Mouse (Mus musculus): ENCODE data around the gene Slc25a22. TPM values are rescaled to one million over a fixed set of nuclear protein-coding genes. Genes with fewer than 3 reads are reported as not detected.
"Not testable (repeated sequence)": the region's sequence is repeated elsewhere in the genome, so short reads cannot be mapped to it uniquely, and the experiment has no call there.

Gene Slc25a22
- total and polyA plus RNA-seq, 3 experiments, result 55.8 to 85.8 (median 72.6) TPM

DNA sequence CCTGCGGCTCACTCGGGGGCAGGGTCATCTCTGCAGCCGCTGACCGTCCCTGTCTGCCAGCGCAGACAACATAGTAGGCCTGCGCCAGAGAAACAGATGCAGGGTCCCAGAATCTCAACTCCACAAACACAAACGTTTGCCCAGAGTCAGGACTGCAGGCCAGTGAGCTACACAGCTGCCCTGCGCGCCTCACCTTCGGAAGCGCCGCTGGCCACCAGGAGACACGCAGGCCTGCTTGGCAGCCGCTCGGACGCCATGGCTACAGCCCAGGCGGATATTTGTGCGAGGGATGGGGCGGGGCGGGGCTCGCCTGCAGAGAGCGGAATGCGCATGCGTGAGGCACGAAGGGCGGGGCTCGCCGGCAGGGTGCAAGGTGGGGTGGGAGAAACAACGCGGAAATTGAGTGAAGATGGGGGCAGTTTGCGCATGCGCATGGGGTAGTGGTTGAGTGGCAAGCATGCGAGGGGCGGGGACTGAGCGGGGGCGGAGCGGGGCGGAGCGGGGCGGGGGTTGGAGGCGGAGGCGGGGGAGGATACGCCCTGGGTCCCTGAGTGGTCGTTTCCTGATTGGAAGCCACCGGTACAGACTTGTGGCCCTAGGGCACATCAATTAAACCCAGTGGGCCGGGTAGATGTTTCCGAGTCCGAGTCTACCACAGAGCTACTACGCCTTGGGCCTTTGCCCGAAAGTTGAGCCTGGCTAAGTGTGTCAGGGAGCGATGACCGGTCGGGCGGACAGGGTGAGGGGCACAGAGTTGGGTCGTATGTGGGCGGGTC, 23.7 kb downstream of the Slc25a22 start, which contains the start of gene Gatd1:
Gatd1 (minus strand) TSS at position 328 of the 776 bp plus-strand sequence.
- no peaks in the 10 kb centered on the region for H3K27me3 ChIP-seq (ENCODE audit: control insufficient read depth, insufficient read depth, low read length)
- peak within 1 kb of the TSS; percentile 82 for H3K9ac ChIP-seq (ENCODE audit: low read depth, low read length)
- WGBS, result under 1% methylated on average over 56 of the region's 56 CpGs
- intact Hi-C loops (cut with DNase I), result loop anchor here (1.0 kb wide), 1 partner anchor 18 kb away; no protein-coding TSS in a partner anchor
- no peaks in the 10 kb centered on the region for H3K36me3 ChIP-seq (ENCODE audit: control insufficient read depth, insufficient read depth, low read length)
- peak within 1 kb of the TSS; percentile 76 for H3K4me3 ChIP-seq
- H3K79me2 ChIP-seq (replicated peaks; ENCODE audit: control insufficient read depth, insufficient read depth, low read length), result no peaks in the 10 kb centered on the region
- peaks cover 2% of the 10 kb centered on the region for H3K4me1 ChIP-seq (ENCODE audit: control insufficient read depth, insufficient read depth, low read length)
- H3K27ac ChIP-seq, result peak within 1 kb of the TSS; percentile 96
- peak; percentile 98 to 99 for DNase-seq
- peak; percentile 48; the same call in 1 of the 2 replicates for TF ChIP-seq EP300 (IDR thresholded peaks at IDR 0.05; ENCODE audit: insufficient read depth, low read depth, low read length)
- peak; percentile 50 for TF ChIP-seq CTCF (IDR thresholded peaks at IDR 0.05)
- TF ChIP-seq POLR2A (IDR thresholded peaks at IDR 0.05; ENCODE audit: insufficient read depth, low read depth, low read length), result peak; percentile 85

DNA sequence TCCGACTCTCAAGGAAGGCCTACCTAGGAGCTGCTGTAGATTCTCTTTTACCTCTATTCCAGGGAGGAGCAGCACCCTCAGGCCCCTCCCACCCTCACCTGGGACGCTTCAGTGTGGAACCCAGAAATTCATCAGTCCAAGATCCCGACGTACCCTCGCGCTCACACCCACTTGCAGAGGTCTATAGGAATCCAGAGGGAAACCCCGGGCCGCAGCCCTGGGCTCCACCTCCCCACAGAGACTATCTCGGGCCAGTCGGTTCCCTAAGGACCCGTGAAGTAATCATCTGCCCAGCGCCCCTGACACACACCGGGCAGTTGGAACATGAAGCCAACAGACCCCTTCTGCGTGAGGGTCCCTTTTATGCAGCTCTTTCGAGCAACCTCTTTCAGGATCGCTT, 24.4 kb downstream of the Slc25a22 start:
- H3K27ac ChIP-seq, result peak overlapping the region; percentile 96
- H3K4me3 ChIP-seq, result peak overlapping the region; percentile 68
- no peaks in the 10 kb centered on the region for H3K36me3 ChIP-seq (ENCODE audit: control insufficient read depth, insufficient read depth, low read length)
- intact Hi-C loops (cut with DNase I), result no loop called here
- no peaks in the 10 kb centered on the region for H3K79me2 ChIP-seq (replicated peaks; ENCODE audit: control insufficient read depth, insufficient read depth, low read length)
- H3K27me3 ChIP-seq (ENCODE audit: control insufficient read depth, insufficient read depth, low read length), result no peaks in the 10 kb centered on the region
- DNase-seq, result peak in 1 of 2 experiments; percentile 26
- peaks cover 3% of the 10 kb centered on the region for H3K4me1 ChIP-seq (ENCODE audit: control insufficient read depth, insufficient read depth, low read length)
- TF ChIP-seq EP300 (IDR thresholded peaks at IDR 0.05; ENCODE audit: insufficient read depth, low read depth, low read length) (no peak), CTCF (IDR thresholded peaks at IDR 0.05) (no peak)
- WGBS, result 5% methylated on average over 16 of the region's 16 CpGs
- peak overlapping the region; percentile 82 for H3K9ac ChIP-seq (ENCODE audit: low read depth, low read length)

DNA sequence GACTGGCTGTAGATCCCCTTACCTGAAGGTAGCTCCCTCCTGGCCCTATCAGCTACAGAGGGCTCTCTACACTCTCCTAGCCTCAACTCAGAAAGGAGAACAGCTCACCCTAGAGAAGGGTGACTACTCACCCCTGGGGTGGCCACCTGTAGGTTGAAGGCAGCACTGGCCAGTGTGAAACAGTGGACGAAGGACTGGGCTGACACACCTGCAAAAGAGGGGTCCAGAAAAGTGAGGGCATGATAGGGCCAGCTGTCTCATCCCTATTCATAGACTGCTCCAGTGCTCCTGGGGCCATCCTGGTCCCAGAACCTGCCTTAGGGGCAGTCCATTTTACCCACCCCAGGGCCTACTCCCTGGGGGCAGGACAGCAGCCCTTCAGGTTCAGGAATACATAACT, 26.0 kb downstream of the Slc25a22 start:
- TF ChIP-seq CTCF (IDR thresholded peaks at IDR 0.05) (no peak), EP300 (IDR thresholded peaks at IDR 0.05; ENCODE audit: insufficient read depth, low read depth, low read length) (no peak), POLR2A (IDR thresholded peaks at IDR 0.05; ENCODE audit: insufficient read depth, low read depth, low read length) (no peak)
- no peak overlapping the region for H3K9ac ChIP-seq (ENCODE audit: low read depth, low read length)

DNA sequence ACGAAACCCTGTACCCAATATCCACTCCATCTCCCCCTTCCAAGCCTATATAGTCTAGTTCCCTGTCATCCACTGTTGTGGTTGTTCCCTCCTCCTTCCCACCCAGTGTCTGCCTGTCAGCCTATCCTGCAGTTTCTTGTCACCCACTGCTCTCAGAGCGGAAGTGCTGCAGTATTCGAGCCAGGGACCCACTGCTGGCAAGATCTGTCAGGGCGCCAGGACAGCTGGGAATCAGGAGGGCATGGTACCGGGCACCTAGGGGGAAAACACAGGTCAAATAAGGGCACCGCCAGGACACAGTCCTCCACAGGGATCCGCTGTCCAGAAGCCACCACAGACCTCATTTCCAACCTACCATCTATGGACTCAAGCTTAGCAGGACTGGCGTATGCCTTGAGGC, 27.1 kb downstream of the Slc25a22 start:
- no peaks in the 10 kb centered on the region for H3K79me2 ChIP-seq (replicated peaks; ENCODE audit: control insufficient read depth, insufficient read depth, low read length)
- intact Hi-C loops (cut with DNase I), result no loop called here
- H3K27ac ChIP-seq, result no peak overlapping the region
- 82% methylated on average over 8 of the region's 8 CpGs for WGBS
- H3K4me1 ChIP-seq (ENCODE audit: control insufficient read depth, insufficient read depth, low read length), result peaks cover 3% of the 10 kb centered on the region
- H3K27me3 ChIP-seq (ENCODE audit: control insufficient read depth, insufficient read depth, low read length), result no peaks in the 10 kb centered on the region
- H3K4me3 ChIP-seq, result no peak overlapping the region
- H3K36me3 ChIP-seq (ENCODE audit: control insufficient read depth, insufficient read depth, low read length), result no peaks in the 10 kb centered on the region
- no peak for TF ChIP-seq POLR2A (IDR thresholded peaks at IDR 0.05; ENCODE audit: insufficient read depth, low read depth, low read length)
- TF ChIP-seq EP300 (IDR thresholded peaks at IDR 0.05; ENCODE audit: insufficient read depth, low read depth, low read length), result no peak
- TF ChIP-seq CTCF (IDR thresholded peaks at IDR 0.05), result no peak
- no peak for DNase-seq
- H3K9ac ChIP-seq (ENCODE audit: low read depth, low read length), result no peak overlapping the region

More for the DNA sequence above, 26.0 kb downstream of the Slc25a22 start:
- intact Hi-C loops (cut with DNase I), result no loop called here
- peaks cover 3% of the 10 kb centered on the region for H3K4me1 ChIP-seq (ENCODE audit: control insufficient read depth, insufficient read depth, low read length)
- no peak overlapping the region for H3K27ac ChIP-seq
- H3K27me3 ChIP-seq (ENCODE audit: control insufficient read depth, insufficient read depth, low read length), result no peaks in the 10 kb centered on the region
- DNase-seq, result no peak
- H3K36me3 ChIP-seq (ENCODE audit: control insufficient read depth, insufficient read depth, low read length), result no peaks in the 10 kb centered on the region
- 83% methylated on average over 1 of the region's 1 CpGs for WGBS
- H3K4me3 ChIP-seq, result no peak overlapping the region
- H3K79me2 ChIP-seq (replicated peaks; ENCODE audit: control insufficient read depth, insufficient read depth, low read length), result no peaks in the 10 kb centered on the region

DNA sequence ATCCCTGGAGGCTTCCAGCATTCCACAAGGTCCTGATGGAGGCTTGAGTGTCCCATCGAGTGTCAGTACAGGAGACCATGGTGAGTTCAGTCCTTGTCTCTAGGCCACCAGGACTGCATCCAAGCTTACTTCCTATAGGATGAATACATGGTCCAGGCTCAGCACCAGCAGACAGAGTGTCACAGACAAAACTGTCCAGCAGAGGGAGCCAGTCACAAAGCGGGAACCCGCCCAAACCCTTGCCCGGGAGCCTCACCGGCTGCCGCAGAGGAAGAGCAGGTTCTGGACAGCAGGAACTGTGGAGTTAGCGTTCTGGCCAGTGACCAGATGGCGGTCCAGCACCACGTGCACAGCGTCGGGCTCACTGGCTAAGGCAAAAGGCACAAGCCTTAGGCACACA, 28.9 kb downstream of the Slc25a22 start:
- Histone ChIP-seq H3K36me3 (ENCODE audit: control insufficient read depth, insufficient read depth, low read length) (no peaks in the 10 kb centered on the region), H3K27me3 (ENCODE audit: control insufficient read depth, insufficient read depth, low read length) (no peaks in the 10 kb centered on the region), H3K4me1 (ENCODE audit: control insufficient read depth, insufficient read depth, low read length) (peaks cover 3% of the 10 kb centered on the region), H3K9ac (ENCODE audit: low read depth, low read length) (no peak overlapping the region), H3K27ac (no peak overlapping the region), H3K79me2 (replicated peaks; ENCODE audit: control insufficient read depth, insufficient read depth, low read length) (no peaks in the 10 kb centered on the region), H3K4me3 (no peak overlapping the region)
- peak; percentile 85 to 87 for DNase-seq
- intact Hi-C loops (cut with DNase I), result loop anchor here (1.0 kb wide), 2 partner anchors 28 to 116 kb away; partner anchors contain the start of gene Slc25a22
- 5% methylated on average over 11 of the region's 11 CpGs for WGBS
- TF ChIP-seq EP300 (IDR thresholded peaks at IDR 0.05; ENCODE audit: insufficient read depth, low read depth, low read length) (peak; percentile 74; the same call in 1 of the 2 replicates), CTCF (IDR thresholded peaks at IDR 0.05) (peak; percentile 99), POLR2A (IDR thresholded peaks at IDR 0.05; ENCODE audit: insufficient read depth, low read depth, low read length) (0 out of 2 replicates have a peak, but pooled peaks have one; percentile 24)

DNA sequence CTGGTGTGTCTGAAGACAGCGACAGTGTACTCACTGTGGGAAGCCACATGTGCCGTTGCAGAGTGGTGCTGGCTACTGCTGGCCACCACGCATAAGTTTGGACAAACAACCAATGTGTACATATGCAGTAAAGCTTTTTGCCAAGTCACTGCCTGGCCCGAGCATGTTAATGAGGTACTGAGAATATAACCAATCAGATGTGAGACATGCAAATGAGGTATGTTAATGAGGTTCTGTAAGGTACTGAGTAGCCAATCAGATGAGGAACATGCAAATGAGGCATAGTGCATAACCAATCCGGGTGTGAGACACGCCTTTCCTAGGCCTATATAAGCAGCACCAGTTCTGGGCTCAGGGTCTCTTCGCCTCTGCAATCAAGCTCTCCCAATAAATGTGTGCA, 30.0 kb downstream of the Slc25a22 start:
- H3K27ac ChIP-seq; H3K4me3 ChIP-seq; H3K27me3 ChIP-seq (ENCODE audit: control insufficient read depth, insufficient read depth, low read length); H3K79me2 ChIP-seq (replicated peaks; ENCODE audit: control insufficient read depth, insufficient read depth, low read length); DNase-seq; H3K4me1 ChIP-seq (ENCODE audit: control insufficient read depth, insufficient read depth, low read length); H3K36me3 ChIP-seq (ENCODE audit: control insufficient read depth, insufficient read depth, low read length); intact Hi-C loops (cut with DNase I); H3K9ac ChIP-seq (ENCODE audit: low read depth, low read length): not testable (repeated sequence)
- 96% methylated on average over 7 of the region's 7 CpGs for WGBS
